Mouse (Mus musculus) heart, postnatal 10 days (tissue): ENCODE measurements around the gene Jph3. TPM values are rescaled to one million over a fixed set of nuclear protein-coding genes. Genes with fewer than 3 reads are reported as not detected.

Source experiments
- DNase-seq, 2 experiments: peaks; one replicate each; pipeline ENCODE4 v3.0.0; 2021
- intact Hi-C: fragments of 180-260 bp; cut with DNase I; formaldehyde crosslinking; loops from one replicate; pipeline ENCODE4 v1.15.1; 2025
- total RNA-seq, 2 experiments: library from RNA; stranded (reverse); gene quantifications; 2 replicates each; pipeline ENCODE4 v1.2.3; 2021

The Jph3 gene
- not detected for total RNA-seq

DNA sequence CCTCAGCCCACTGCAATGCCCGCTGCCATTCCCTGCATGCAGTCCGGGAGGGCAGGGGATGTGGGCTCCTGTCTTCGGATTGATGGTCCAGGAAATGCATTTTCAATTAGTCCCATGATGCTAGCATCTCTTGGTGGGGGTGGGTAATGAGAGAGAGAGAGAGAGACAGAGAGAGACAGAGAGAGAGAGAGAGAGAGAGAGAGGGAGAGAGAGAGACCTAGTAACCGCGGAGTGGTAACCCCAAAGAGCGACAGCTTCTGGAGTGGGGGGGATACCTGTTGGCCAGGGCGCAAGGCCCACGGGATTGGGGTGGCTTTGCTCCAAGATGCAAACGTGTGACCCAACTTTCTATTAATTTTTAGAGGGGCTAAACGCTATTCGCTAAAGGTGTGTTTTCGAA is at the start of gene Jph3:
Jph3 (plus strand) TSS at position 301 of the 400 bp plus-strand sequence.
- DNase-seq = no peak
- intact Hi-C loops = no loop called here

DNA sequence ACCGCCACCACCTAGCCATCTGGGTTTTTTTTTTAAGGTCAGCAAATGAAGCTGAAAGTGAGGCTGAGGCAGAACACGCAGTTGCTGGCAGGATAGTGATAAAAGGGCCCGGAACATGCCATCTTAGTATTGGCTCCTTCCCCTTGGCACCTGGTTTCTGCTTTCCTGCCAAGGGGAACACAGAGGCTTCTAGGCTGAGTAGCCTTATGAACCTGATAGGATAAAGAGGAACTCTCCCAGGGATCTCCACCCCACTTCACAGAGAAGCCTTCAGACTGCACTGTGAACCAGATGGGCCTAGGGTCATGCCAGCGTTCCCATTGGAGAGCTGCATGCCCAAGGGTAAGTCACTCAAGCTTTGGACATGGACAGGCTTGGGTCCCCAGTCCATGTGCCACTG is 48.5 kb upstream of the Jph3 start:
- intact Hi-C loops = no loop called here
- no peak for DNase-seq

DNA sequence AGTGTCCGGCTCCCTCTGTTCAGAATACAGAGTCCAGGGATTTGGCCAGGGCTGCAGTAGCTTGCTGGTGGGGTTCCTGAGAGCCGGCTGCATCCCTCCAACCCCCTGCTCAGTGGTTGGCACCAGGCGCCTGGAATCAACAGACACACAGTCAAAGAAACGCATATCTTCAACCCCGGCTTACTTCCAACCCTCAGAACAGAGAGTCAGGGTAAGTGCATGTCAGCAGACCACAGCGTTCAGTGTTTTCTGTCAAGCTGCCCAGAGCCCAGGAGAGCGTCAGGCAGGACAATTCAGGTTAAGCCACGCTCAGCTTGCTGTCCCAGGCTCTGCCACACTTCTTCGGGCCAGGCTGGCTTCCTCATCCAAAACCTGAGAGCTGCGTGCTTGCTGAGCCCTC is 48.0 kb upstream of the Jph3 start:
- DNase-seq = peak; percentile 53 to 66
- intact Hi-C loops = no loop called here

DNA sequence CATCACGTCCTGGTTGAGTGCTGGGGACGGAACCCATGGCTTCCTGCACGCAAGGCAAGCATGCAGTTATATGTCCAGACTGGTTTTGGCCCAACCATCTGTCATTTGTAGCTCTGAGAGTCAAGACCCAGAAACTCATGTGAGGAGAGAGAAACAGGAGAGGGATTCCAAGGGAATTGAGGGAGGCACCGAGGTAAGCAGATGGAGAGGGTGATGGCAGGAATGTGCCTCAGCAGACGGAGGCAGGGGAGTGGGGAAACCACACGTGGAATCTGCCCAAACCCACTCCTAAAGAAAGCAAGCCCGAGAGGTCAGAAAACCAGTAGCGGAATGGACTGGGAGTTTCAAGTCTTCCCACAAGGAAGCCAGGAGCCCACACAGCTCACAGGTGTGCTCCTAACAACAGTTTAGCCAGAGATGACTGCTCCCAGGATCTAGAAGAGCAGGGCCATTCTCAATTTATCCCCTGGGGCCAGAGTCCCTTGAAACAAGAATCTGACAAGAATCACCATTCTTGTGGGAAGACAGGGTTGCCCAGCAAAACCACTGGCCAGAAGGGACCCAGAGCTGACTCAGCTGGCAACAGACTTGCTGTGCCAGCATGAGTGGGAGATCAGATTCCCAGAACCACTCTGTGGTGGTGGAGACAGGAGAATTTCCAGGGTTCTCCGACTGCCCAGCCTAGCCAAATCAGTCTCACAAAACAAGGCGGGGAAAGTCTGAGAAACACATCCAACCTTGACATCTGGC is 46.2 kb upstream of the Jph3 start:
- intact Hi-C loops = no loop called here
- DNase-seq = no peak

DNA sequence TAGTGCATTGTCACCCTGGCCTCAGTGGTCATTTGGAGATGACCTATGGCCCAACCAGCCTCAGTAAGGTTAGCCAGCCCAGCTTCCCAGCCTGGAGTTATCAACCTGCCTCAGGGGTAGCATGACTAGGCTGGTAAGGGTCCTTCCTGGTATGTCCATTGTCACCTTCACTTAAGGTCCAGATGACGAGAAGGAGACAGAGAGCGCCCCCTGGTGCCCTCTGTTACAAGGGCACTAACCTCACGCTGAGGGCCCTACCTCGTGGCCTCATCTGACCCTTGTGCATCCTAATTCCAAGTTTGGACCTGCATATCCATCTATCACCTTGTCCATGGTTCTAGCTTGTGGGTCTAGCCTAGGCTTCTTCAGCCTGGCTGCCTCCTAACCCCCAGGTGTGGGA is 44.0 kb upstream of the Jph3 start:
- peak; percentile 70 to 78 for DNase-seq
- intact Hi-C loops = loop anchor here (2.0 to 5.0 kb wide), 2 partner anchors 83 to 138 kb away; no protein-coding TSS in a partner anchor

DNA sequence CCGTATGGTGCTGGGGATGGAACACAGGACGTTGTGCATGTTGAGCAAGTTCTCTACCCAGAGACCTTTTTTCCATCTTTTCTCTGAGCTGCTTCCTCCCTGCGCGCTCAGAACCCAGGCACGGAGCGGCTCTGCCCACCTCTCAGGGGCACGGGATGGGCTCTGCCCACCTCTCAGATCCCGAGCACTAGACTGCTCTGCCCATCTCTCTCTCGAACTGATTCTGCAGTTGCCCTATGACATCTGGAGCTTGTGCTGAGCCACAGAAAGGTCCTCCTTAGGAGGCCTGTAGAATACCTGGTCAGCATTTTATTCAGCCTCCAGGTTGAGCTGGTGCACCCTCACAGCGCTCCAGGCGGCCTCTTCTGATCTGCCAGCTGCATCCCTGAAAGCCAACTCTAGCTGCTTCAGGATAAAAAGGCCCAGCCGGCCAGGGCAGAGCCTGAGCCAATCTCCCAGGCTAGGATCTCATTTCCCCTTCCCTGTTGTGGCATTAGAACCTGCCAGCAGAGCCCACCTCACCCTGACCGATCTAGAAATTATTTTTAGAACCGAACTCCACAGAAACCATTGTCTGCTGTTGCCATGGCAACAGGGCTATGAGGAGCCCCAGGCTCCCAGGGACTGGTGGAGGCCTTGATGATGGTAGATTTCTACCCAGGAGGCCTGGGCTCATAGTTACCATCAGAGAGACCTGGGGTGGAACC is 41.8 kb upstream of the Jph3 start:
- intact Hi-C loops = loop anchor here (5.0 kb wide), 1 partner anchor 140 kb away; no protein-coding TSS in a partner anchor
- DNase-seq = no peak

DNA sequence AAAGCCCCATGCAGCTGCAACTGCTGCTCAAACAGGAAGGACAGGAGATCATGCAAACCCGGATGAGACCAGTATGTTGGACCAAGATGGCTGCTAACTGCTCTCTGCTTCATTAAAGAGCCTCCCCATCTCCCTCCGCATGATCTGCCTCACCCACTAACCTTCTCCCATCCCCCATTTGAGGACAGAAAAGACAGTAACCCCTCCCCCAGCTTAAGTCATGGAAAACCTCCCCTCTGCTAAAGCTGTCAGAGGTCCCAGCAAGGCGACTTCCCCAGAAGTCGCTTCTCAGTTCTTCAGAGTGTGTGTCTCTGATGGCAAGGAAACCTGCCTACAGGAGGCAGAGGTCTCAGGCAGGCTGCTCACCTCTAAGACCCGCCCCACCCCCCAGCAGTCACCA is 40.9 kb upstream of the Jph3 start:
- DNase-seq = no peak
- intact Hi-C loops = loop anchor here (5.0 kb wide), 1 partner anchor 141 kb away; no protein-coding TSS in a partner anchor

DNA sequence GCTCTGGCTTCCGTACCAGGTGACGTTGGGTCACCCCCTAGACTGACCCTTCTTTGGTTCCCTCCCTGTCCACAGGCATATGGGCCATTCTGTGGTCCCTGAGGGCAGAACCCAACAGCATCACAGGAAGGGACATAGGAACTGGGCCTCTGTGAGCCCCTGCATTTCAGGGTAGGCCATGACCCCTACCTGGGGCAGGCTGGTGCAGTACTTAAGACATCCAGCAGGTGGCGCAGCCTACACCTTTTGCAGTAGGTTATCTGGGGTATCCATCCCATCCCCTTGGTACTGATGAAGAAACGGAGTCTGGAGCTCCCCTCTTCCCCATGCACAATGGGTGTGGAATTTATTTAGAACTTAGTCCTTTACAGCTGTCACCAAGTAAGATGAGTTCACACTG is 35.0 kb upstream of the Jph3 start:
- peak in 1 of 2 experiments; percentile 50 for DNase-seq
- intact Hi-C loops = no loop called here

DNA sequence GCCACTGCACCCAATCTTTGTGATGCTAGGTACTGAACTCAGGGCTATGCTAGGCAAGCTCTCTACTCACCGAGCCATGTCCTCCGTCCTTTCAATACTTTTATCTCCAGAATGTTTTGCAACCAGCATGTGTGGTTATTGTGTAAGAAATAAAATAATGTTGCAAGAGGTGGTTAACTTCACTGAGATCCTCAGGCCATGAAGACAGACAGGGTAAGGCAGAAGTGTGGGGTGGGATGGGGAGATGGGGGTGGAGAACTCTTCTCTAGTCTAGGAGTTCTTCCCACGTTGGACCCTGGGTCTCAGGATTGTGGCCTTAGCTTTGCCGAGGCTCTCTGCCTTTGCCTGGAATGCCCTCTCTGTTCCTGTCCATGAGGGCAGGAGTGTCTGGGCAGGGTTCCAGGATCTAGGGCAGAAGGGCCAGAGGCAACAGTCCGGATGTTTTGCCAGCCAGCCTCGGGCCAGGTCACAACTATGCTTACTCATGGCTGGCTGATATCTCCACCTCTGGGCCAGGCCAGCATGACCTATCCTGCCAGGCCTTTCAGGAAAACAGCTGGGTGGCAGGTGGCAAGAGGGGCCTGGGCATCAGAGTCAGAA is 33.7 kb upstream of the Jph3 start:
- intact Hi-C loops = no loop called here
- DNase-seq = peak; percentile 81 to 86

DNA sequence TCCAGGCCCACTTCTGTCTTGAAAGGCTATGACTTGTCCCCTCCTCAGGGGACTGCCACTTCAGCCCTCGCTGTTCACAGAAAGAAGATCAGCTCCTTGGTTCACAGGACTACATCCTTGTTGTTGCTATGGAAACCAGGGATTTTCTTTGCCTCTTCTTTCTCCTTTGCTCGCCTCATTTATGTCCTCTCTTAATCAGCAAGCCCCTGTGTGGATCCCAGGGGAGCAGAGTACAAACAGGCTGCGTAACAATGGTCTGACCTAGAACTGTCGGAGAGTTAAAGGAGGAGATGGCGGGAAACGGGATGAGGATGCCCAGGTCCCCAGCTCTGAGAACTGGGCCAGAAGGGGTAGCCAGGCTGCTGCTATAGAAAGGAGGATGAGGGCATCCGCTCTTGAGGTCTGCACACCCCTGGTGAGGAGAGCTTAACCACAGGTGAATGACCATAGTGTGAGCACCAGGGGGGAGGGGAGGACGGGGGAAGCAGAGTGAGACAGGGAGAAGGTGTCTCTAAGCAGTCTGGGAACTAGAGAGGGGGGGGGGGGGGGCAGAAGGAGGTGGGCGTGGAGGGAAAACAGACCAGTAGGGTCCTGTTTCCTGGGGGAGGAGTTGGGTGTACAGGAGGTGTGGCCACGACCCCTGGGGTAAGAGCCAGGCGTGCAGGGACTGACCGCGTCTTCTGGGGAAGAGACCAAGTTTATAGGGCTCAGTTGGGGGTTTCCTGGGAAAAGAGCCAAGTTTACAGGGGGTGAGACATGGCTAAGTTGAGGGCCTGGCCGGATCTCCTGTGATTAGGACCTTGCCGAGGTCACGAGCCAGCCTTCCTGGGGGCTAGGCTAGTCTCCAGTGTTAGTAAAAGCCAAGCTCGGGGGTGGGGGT is 31.4 kb upstream of the Jph3 start:
- intact Hi-C loops = no loop called here
- DNase-seq = no peak

DNA sequence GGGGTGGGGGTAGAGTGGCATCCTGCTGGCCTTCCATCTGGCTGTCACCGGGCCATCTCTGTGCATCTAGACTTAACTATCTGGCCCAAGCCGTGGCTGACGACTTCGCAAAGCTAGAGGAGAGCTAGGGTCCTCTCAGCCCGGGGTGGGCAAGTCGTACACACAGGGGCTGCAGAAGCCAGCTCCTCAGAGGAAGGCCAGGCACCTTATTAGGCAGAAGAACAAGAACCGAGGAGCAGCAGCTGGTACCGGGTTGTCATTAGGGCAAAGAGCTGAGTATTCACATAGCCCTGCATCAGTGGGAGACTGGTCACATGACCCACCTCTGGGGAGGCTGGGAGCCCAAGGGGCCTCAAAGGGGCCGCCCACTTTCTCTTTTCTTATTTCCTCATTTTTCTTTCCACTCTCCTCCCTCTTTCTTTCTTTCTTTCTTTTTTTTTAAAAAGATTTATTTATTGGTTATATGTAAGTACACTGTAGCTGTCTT is 30.8 kb upstream of the Jph3 start:
- intact Hi-C loops = no loop called here
- DNase-seq = no peak

DNA sequence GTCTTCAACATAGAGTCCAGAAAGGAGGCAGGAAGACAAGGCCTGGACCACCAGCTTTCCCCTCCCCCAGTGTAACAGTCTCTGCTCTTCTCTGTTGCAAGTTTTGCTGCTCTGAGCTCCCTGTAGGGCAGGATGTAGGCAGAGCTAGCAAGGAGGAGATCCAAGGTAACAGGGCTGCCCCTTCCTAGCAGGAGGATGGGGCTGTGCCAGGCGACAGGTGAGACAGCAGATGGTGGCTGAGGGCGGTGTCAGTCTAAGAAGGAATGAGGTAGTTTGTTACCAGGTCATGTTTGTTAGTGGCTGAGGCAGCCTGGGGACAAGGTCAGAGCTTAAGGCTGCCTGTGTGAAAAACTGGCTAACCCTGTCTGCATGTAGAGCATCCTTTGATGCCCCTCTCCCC is 29.5 kb upstream of the Jph3 start:
- intact Hi-C loops = loop anchor here (10.0 kb wide), 1 partner anchor 225 kb away; no protein-coding TSS in a partner anchor

DNA sequence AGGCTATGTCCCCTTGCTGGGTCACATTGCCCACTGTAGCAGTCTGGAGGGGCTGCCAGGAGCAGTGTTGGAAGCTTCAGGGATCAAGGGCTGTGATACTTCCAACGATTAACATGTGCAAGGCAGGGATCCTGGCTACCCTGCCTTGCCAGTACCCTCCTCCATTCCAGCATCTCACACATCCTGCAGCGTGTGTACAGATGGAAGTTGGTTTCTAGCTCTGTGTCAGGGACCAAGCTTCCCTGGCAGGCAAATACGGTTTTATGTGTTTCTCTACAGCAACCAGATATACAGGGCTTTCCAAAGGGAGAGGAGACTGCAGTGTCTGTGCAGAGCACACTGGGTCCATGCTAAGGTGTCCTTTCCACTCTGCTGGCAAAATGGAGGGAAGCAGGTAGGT is 24.2 kb upstream of the Jph3 start:
- DNase-seq = no peak
- intact Hi-C loops = loop anchor here (10.0 kb wide), 1 partner anchor 220 kb away; no protein-coding TSS in a partner anchor

More for the DNA sequence above, 29.5 kb upstream of the Jph3 start:
- no peak for DNase-seq

DNA sequence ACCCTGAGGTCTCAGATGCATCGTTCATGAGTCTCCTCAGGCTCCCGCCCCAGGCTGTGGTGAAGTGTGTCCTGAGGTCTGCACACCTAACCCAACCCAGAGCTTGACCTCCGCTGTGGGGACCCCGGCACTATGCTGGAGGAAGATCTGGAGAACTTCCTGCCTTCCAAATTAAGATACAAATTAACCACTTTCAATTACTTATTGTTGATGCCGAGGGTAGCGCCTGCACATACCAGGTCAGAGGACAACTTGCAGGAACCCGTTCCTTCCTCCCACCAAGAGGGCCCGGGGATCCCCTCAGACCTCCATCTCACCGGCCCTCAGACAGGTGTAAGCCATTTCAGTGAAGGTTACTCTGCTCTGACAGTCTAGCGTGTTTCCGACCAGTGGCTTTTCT is 22.5 kb upstream of the Jph3 start:
- intact Hi-C loops = loop anchor here (10.0 kb wide), 1 partner anchor 218 kb away; no protein-coding TSS in a partner anchor
- DNase-seq = no peak

DNA sequence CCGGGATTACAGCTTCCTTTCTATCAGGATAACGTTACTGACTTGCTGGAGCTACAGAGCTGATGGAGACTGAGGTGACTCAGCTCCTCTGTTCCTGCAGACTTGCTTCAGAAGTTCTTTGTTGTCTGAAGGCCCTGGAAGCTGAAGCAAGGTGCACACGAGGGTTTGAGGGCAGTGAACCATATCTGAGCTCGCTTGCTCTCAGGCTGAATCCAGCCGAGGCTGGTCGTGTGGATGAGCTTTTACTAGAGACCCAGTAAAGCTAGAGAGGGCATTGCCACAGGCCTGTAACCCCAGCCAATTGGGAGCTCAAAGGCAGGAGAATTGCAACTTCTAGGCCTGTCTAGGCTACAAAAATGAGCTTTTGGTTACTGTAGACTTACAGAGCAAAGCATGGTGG is 21.0 kb upstream of the Jph3 start:
- DNase-seq = no peak
- intact Hi-C loops = loop anchor here (10.0 kb wide), 1 partner anchor 216 kb away; no protein-coding TSS in a partner anchor

DNA sequence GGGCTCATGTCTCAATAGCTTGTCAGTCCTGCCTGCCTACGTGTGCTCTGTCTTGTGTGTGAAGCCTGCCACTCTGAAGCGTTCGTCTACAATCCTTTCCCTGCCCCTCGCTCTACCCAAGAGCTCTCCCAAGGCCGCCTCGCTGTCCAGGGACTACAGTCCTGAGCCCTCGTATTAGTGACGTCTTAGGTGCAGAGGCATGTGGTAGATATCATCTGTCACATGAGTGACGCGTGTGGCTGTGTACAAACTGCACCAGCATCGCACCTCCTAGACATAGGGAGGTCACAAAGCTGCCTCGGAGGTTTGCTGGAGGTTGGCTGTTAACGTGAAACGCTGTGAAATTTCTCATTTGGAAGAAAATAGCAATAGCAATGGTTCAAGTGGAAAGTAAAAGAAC is 11.9 kb upstream of the Jph3 start:
- intact Hi-C loops = loop anchor here (5.0 to 10.0 kb wide), 2 partner anchors 97 to 115 kb away; no protein-coding TSS in a partner anchor
- no peak for DNase-seq

DNA sequence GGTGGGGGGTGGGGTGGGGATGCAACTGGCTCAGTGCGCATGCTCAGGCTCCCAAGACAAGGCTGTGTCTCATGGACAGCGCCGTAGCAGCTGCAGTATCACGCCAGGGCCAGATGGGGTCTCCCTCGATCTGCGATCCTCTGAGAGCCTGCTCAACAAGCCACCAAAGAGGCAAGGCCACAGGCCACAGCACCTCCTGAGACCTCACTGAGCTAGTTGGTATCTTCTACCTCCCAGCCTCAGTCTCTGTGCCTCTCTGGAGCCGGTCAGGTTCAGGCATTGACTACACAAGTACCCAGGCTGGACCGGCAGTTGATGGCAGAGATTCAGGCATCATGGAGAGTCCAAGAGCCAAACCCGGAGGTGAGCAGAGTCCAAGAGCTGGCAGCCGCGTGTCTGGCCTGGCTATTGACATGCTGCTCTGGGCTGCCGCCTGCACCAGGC is 11.4 kb upstream of the Jph3 start:
- DNase-seq = peak; percentile 87 to 91
- intact Hi-C loops = loop anchor here (5.0 to 10.0 kb wide), 2 partner anchors 97 to 114 kb away; no protein-coding TSS in a partner anchor

DNA sequence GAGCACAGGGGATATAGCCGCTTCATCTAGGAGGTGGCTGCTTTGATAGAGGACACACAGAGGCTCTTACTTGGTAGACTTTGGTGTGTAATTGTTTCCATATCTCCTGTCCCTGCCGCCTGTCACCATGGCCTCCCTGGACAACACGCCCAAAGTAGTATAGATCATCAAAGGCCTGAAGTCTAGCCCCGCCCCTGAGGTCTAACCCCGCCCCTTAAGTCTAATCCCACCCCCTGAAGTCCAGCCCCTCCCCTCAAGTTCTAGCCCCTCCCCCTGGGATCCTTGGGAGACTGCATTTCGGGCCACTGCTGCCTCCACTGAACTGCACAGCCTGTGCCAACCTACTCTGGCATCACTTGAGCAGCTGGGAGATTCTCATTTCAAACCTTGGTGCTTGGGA is 10.5 kb upstream of the Jph3 start:
- no peak for DNase-seq
- intact Hi-C loops = loop anchor here (5.0 to 10.0 kb wide), 2 partner anchors 96 to 113 kb away; no protein-coding TSS in a partner anchor

DNA sequence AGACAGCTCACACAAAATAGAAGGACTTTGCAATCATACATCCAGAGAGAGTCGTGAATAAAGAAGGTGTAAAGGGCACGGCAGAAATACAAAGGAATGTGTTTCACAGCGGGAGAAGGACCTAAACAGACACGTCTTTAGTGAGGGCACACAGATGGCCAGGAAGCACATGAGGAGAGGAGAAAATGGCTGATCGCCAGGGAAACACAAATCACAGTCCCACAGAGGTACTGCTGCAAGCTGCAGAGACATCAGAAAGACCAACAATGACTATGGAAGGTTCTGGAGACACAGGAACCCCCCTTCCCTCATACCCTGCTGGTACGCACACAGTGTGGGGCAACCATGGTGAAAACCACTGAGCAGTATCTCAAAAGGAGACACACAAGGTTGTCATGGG is 8.4 kb upstream of the Jph3 start:
- intact Hi-C loops = no loop called here

DNA sequence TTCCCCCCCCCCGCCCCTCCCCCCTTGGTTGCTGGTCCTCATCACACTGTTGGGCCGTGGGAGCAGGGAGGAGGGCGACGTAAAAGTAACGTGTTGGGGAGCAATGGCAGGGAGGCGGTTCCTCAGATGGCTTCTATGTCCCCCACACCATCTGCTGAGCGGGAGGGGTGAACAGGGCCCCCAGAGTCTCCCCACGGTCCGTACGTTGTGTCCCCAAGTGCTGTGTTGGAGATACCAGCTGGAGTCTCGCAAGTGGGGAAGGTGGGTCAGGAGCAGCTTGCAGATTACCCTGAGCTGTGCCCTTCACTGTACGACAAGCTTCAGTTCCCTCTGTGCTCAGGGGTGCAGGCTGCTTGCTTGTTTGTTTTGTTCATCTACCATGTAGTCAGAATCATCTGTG is 5.6 kb upstream of the Jph3 start:
- intact Hi-C loops = no loop called here
- DNase-seq = no peak

More for the DNA sequence above, 8.4 kb upstream of the Jph3 start:
- DNase-seq = no peak
